Mouse (Mus musculus): ENCODE measurements at regions not wholly inside any gene's neighbourhood (a gene's known extent, or its start where the extent isn't known, plus 50 kb on each side); places are given as distances from the start of the nearest gene placed in this dataset.

- ATAC-seq (ENCODE audit: insufficient number of reproducible peaks, insufficient read depth, low FRiP score, low TSS enrichment, low read depth): no peak
- no peak overlapping the region for H3K27ac ChIP-seq
- 85% methylated on average over 6 of the region's 6 CpGs for WGBS
- no peaks in the 10 kb centered on the region for H3K27me3 ChIP-seq
- H3K4me2 ChIP-seq: no peak overlapping the region
- H3K4me3 ChIP-seq: no peak overlapping the region
- H3K36me3 ChIP-seq: no peaks in the 10 kb centered on the region
- peaks cover 5% of the 10 kb centered on the region; the same call in 1 of the 2 replicates for H3K9me3 ChIP-seq
- no peak overlapping the region for H3K9ac ChIP-seq
- H3K4me1 ChIP-seq: no peaks in the 10 kb centered on the region
Measured at GRCm38 (mm10) chr16:72088916-72089315, 219.2 kb upstream of the Robo1 start.

Data from embryonic facial prominence, embryonic 13.5 days (tissue).